Mouse (Mus musculus) layer of hippocampus, adult 8-10 months (tissue): Measurements from ENCODE around the gene Dip2b. TPM values are rescaled to one million over a fixed set of nuclear protein-coding genes. Genes with fewer than 3 reads are reported as not detected.
"Not testable (repeated sequence)": the region's sequence is repeated elsewhere in the genome, so short reads cannot be mapped to it uniquely, and the experiment has no call there.

Experiments used
- DNase-seq, 2 experiments: peaks; one replicate each; pipeline ENCODE4 v3.0.0; 2022; ENCODE audit warnings: low spot score in 2 of 2
- total RNA-seq, 4 experiments: library from RNA; stranded (reverse); gene quantifications; 2 replicates each; pipeline ENCODE4 v1.2.4; 2022

Gene Dip2b
- total RNA-seq, 4 experiments from 2014 or later, result 46.0 to 55.2 (median 48.7) TPM

DNA sequence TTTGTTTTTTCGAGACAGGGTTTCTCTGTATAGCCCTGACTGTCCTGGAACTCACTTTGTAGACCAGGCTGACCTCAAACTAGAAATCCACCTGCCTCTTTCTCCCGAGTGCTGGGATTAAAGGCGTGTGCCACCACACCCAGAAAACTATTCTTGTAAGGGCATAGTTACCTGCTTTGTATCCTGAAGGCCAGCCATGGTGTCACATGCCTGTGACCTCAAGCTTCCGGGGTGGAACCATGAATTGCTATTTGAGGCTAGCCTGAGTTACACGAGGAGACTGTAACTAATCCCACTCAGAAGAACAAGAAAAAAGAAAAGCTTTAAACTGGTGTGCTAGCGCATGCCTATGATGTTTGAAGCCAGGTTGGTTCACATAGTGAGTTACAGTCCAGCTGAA lies 217.9 kb downstream of the Dip2b start:
- DNase-seq, result no peak

DNA sequence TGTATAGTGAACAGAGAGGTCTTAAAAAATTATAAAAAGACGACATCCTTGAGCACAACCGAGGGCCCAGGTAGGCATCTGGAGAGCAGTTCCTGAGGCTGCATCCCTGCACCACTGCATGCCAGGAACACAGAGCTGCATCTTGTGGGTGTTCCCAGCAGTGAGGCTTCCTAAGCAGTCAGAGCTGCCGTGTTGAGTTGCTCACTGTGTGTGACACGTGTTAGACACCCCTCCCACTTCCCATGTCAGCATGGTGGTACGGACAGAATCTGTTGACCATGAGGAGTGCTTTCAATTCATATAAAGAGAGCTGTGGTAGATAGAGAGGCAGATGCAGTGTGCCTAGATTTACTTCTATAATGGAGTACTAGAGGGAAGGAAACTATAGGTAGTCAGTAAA lies 218.8 kb downstream of the Dip2b start:
- DNase-seq, result no peak

DNA sequence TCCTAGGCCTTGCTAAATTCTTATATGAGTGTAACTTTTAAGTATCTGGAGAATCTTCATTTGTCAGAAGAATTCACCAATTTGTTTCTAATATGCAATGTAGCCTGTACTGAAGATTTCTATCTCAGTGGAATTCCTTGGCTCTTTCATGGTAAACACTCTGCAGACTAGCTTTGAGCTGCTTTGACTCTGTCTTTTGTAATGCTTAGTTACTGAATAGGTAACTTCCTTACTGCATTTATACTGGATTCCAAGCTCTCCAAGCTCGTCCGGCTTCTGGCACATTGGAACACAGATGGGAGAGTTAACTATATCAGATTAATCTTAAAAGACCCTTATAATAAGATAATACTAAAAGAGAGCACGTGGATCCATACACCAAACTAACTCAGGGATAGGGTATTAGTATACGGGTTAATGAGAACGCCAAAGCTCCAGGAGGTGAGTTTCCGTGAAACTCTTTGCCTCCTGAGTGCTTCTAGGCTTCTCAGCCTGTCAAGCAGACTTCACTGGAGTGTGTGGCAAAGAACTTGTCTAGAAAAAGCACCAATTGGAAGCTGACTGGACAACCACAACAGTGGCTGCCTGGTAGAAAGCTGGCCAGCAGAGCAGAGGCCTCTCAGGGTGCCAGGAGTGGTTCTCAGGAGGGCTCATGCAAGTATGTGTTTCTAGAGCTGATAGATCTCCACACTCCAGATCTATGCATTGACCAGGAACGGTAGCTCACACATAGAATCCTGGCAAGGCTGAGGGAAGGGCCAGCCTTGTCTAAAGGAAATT lies 220.4 kb downstream of the Dip2b start:
- DNase-seq, result no peak

DNA sequence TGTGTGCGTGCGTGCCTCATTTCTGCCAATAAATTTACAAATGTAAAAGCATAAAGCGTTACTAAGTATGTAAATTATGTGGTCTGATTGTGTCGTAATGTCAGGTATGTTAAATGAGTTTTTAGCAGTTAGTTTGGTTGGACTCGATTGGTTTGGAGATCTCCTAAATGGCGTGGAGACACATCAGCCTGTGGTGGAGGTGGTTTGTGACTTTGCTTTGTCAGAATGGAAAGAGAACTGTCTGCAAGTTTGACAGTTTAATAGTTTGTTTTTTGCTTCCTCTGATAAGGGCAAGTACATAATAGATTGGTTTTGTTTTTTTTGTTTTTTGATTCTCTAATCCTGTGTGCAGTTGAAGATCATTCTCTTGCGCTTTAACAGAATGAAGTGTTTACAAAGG lies 221.9 kb downstream of the Dip2b start:
- not testable (repeated sequence) for DNase-seq

DNA sequence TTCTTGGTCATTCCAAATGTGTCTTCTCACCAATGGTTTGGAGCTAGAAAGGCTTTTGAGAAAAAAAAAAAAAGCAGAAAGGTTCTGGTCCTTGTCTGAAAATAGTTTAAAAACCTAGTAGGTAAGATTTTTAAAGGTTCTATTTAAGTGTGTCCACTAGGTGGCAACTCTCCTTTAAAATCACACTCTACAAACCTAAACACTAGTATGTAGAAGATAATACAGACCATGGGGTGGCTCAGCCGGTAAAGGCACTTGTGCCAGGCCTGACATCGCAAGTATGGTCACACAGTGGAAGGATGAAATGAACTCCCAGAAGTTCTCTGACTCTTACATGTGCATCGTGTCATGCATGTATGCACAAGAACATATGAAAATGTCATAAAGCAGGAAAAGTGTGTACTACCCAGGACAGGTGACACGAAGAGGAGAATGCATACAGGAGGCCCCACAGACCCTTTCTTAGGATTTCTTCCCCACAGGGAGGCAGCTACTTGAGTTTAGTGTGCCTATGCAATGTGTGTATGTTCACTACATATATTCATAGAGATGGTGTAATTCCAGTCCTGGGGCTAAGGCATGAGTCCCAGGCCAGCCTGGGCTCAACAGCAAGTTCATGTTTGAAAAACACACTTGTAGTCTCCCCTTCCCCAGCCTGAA lies 224.9 kb downstream of the Dip2b start:
- no peak for DNase-seq

DNA sequence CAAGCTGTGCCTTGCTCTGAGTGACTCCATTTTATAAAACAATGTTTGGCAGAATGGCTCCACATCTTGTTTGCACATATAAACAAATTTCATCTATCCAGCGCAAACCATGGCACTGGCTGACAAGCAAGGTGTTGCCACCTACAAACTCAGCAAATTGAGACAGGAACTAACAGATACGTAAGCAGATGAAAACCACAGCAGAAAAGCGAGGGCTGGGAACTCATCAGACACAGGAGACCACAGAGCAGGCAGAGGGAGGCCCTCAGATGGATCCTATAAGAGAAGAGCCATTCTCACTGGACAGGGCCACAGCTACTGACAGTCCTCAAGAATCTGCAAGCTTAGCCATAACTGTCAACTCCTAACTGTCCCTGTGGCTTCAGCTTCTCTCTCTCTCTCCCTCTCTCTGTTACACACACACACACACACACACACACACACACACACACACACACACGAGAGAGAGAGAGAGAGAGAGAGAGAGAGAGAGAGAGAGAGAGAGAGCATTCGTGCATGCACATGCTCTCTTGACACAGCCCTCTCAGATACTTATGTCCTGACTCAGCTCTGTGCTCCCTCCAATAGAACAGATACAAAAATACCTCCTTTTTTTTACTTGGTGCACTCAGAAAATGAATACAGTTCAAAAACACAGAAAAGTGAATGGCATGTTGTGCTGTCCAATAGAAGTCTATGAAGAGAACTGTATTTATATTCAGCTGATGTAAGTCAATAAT lies 227.3 kb downstream of the Dip2b start:
- DNase-seq, result no peak

DNA sequence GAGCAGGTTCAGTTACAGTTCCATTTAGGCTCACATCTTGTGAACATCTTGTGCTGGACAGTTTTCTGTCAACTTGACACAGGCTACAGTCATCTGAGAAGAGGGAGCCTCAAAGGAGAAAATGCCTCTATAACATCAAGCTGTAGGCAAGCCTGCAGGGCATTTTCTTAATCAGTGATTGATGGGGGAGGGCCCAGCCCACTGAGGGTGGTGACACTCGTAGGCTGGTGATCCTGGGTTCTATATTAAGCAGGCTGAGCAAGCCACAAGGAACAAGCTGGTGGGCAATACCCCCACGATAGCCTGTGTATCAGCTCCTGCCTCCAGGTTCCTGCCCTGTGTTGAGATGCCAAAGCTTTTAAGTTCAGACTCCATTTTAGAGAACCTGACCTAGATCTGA lies 230.5 kb downstream of the Dip2b start:
- DNase-seq, result no peak

Other genes with a start within 250 kb of the Dip2b start
- 10 to 100 TPM; 11.0 to 14.6 (median 13.1) TPM for gene Lima1, start 163.2 kb upstream of the Dip2b start, total RNA-seq
- gene Fam186a, start 71.6 kb upstream of the Dip2b start, total RNA-seq, result under 1 TPM in 3 of 4 experiments, not detected in 1; 0.04 to 0.40 (median 0.07) TPM
- gene Larp4, start 68.6 kb upstream of the Dip2b start, total RNA-seq, result 10 to 100 TPM; 47.8 to 60.3 (median 53.4) TPM
- 10 to 100 TPM; 24.1 to 28.2 (median 25.9) TPM for gene Atf1, start 189.2 kb downstream of the Dip2b start, total RNA-seq
- gene Tmprss12, start 242.2 kb downstream of the Dip2b start, total RNA-seq, result not detected